Mouse (Mus musculus) midbrain, embryonic 13.5 days (tissue): Measurements from ENCODE around the gene Acoxl. TPM values are rescaled to one million over a fixed set of nuclear protein-coding genes. Genes with fewer than 3 reads are reported as not detected.

Experiments used
- ATAC-seq: fragments of 200-750 bp; cut with Nextera tagmentation; 2 replicates; pipeline ENCODE4 v1.8.0; 2017; ENCODE audit warnings: mild to moderate bottlenecking, moderate TSS enrichment, moderate library complexity
- H3K27ac ChIP-seq: fragments of 300-500 bp; sonication (generic); 2 replicates; pipeline ENCODE4 v1.5.1; 2015; ENCODE audit warnings: inconsistent platforms, mild to moderate bottlenecking, moderate library complexity
- H3K27me3 ChIP-seq: fragments of 300-500 bp; sonication (generic); 2 replicates; pipeline ENCODE4 v1.6.1; 2015; ENCODE audit warnings: mild to moderate bottlenecking, inconsistent platforms
- H3K36me3 ChIP-seq: fragments of 300-500 bp; sonication (generic); 2 replicates; pipeline ENCODE4 v1.6.1; 2015; ENCODE audit warnings: mild to moderate bottlenecking, inconsistent platforms
- H3K4me1 ChIP-seq: fragments of 300-500 bp; sonication (generic); replicated peaks from 2 replicates; pipeline ENCODE4 v1.6.1; 2015; ENCODE audit warnings: inconsistent platforms
- H3K4me2 ChIP-seq: fragments of 300-500 bp; sonication (generic); replicated peaks from 2 replicates; pipeline ENCODE4 v1.6.1; 2015; ENCODE audit warnings: moderate library complexity, mild to moderate bottlenecking, inconsistent platforms
- H3K4me3 ChIP-seq: fragments of 300-500 bp; sonication (generic); replicated peaks from 2 replicates; pipeline ENCODE4 v1.5.1; 2015; ENCODE audit warnings: mild to moderate bottlenecking, inconsistent platforms
- H3K9ac ChIP-seq: fragments of 300-500 bp; sonication (generic); replicated peaks from 2 replicates; pipeline ENCODE4 v1.6.1; 2015; ENCODE audit warnings: mild to moderate bottlenecking, inconsistent platforms
- H3K9me3 ChIP-seq: fragments of 300-500 bp; sonication (generic); 2 replicates; pipeline ENCODE4 v1.6.1; 2016; ENCODE audit warnings: mild to moderate bottlenecking, inconsistent platforms
- WGBS: fragments of 180-500 bp; shearing (Covaris S2); methylation state at CpG from one replicate; pipeline ENCODE4 v1.1.7; 2015; 5-methylcytosine and 5-hydroxymethylcytosine counted together
- polyA plus RNA-seq: library from polyadenylated mRNA; unstranded; fragments of >200 nt; fragmentation: Nextera tagmentation; extraction: Ambion mirVana; gene quantifications from 2 replicates; pipeline ENCODE4 v1.2.1, GENCODE M21; 2015

Gene Acoxl
- polyA plus RNA-seq, 1 experiment from 2014 or later = 0.07 TPM

GRCm38 (mm10) chr2:128140183-128140582 lies 301.5 kb downstream of the Acoxl start:
- peak; percentile 41 for ATAC-seq
- no peak overlapping the region for H3K4me3 ChIP-seq
- no peak overlapping the region for H3K9ac ChIP-seq
- H3K27ac ChIP-seq = peak overlapping the region; percentile 9
- H3K36me3 ChIP-seq = 0 out of 2 replicates have a peak, but pooled peaks cover 3% of the 10 kb centered on the region
- H3K27me3 ChIP-seq = no peaks in the 10 kb centered on the region
- H3K9me3 ChIP-seq = no peaks in the 10 kb centered on the region
- 88% methylated on average over 3 of the region's 3 CpGs for WGBS
- 0 out of 2 replicates have a peak overlapping the region, but pooled peaks have one; percentile 17 for H3K4me2 ChIP-seq
- H3K4me1 ChIP-seq = peaks cover 23% of the 10 kb centered on the region

GRCm38 (mm10) chr2:128143992-128144391 lies 305.3 kb downstream of the Acoxl start:
- Histone ChIP-seq H3K36me3 (peaks cover 15% of the 10 kb centered on the region), H3K27me3 (no peaks in the 10 kb centered on the region), H3K4me3 (no peak overlapping the region)

GRCm38 (mm10) chr2:128145433-128145832 lies 306.8 kb downstream of the Acoxl start:
- H3K4me2 ChIP-seq = no peak overlapping the region
- H3K9me3 ChIP-seq = no peaks in the 10 kb centered on the region
- H3K36me3 ChIP-seq = peaks cover 18% of the 10 kb centered on the region
- no peak overlapping the region for H3K27ac ChIP-seq
- ATAC-seq = no peak
- no peak overlapping the region for H3K9ac ChIP-seq
- no peak overlapping the region for H3K4me3 ChIP-seq
- H3K4me1 ChIP-seq = peaks cover 3% of the 10 kb centered on the region
- 97% methylated on average over 3 of the region's 3 CpGs for WGBS
- no peaks in the 10 kb centered on the region for H3K27me3 ChIP-seq

More at GRCm38 (mm10) chr2:128143992-128144391, 305.3 kb downstream of the Acoxl start:
- Histone ChIP-seq H3K4me1 (peaks cover 17% of the 10 kb centered on the region), H3K9me3 (no peaks in the 10 kb centered on the region), H3K4me2 (no peak overlapping the region), H3K27ac (no peak overlapping the region), H3K9ac (no peak overlapping the region)
- no peak for ATAC-seq

GRCm38 (mm10) chr2:128149596-128149995 lies 310.9 kb downstream of the Acoxl start:
- H3K36me3 ChIP-seq = peaks cover 20% of the 10 kb centered on the region
- no peak overlapping the region for H3K4me2 ChIP-seq
- no peak overlapping the region for H3K4me3 ChIP-seq
- H3K27me3 ChIP-seq = no peaks in the 10 kb centered on the region
- H3K9me3 ChIP-seq = no peaks in the 10 kb centered on the region
- H3K27ac ChIP-seq = no peak overlapping the region
- 96% methylated on average over 5 of the region's 5 CpGs for WGBS
- peaks cover 15% of the 10 kb centered on the region for H3K4me1 ChIP-seq
- no peak for ATAC-seq
- no peak overlapping the region for H3K9ac ChIP-seq

GRCm38 (mm10) chr2:128152211-128152610 lies 313.5 kb downstream of the Acoxl start:
- WGBS = 84% methylated on average over 9 of the region's 9 CpGs
- Histone ChIP-seq H3K36me3 (peaks cover 19% of the 10 kb centered on the region), H3K27ac (no peak overlapping the region), H3K4me2 (no peak overlapping the region), H3K4me1 (peaks cover 31% of the 10 kb centered on the region), H3K4me3 (no peak overlapping the region), H3K9ac (no peak overlapping the region), H3K9me3 (no peaks in the 10 kb centered on the region), H3K27me3 (no peaks in the 10 kb centered on the region)
- no peak for ATAC-seq

- no peak for ATAC-seq
- no peak overlapping the region for H3K4me2 ChIP-seq
- peaks cover 31% of the 10 kb centered on the region for H3K4me1 ChIP-seq
- H3K27me3 ChIP-seq = no peaks in the 10 kb centered on the region
- no peak overlapping the region for H3K9ac ChIP-seq
- no peaks in the 10 kb centered on the region for H3K9me3 ChIP-seq
- peaks cover 12% of the 10 kb centered on the region for H3K36me3 ChIP-seq
- WGBS = 85% methylated on average over 16 of the region's 16 CpGs
- H3K4me3 ChIP-seq = no peak overlapping the region
- H3K27ac ChIP-seq = no peak overlapping the region
Observed at GRCm38 (mm10) chr2:128152845-128153550, 314.3 kb downstream of the Acoxl start.

GRCm38 (mm10) chr2:128153551-128153910 lies 314.9 kb downstream of the Acoxl start:
- H3K9me3 ChIP-seq = no peaks in the 10 kb centered on the region
- H3K27ac ChIP-seq = no peak overlapping the region
- peaks cover 31% of the 10 kb centered on the region for H3K4me1 ChIP-seq
- WGBS = 50% methylated on average over 11 of the region's 11 CpGs
- no peak overlapping the region for H3K9ac ChIP-seq
- no peaks in the 10 kb centered on the region for H3K27me3 ChIP-seq
- no peak overlapping the region for H3K4me2 ChIP-seq
- peaks cover 8% of the 10 kb centered on the region; the same call in 1 of the 2 replicates for H3K36me3 ChIP-seq
- no peak overlapping the region for H3K4me3 ChIP-seq
- ATAC-seq = peak; percentile 43; the same call in 1 of the 2 replicates

- 95% methylated on average over 13 of the region's 13 CpGs for WGBS
- H3K4me1 ChIP-seq = peaks cover 31% of the 10 kb centered on the region
- no peak overlapping the region for H3K4me3 ChIP-seq
- H3K36me3 ChIP-seq = peaks cover 9% of the 10 kb centered on the region; the same call in 1 of the 2 replicates
- no peaks in the 10 kb centered on the region for H3K9me3 ChIP-seq
- H3K27me3 ChIP-seq = no peaks in the 10 kb centered on the region
- ATAC-seq = no peak
- no peak overlapping the region for H3K27ac ChIP-seq
- H3K4me2 ChIP-seq = no peak overlapping the region
- no peak overlapping the region for H3K9ac ChIP-seq
Observed at GRCm38 (mm10) chr2:128155412-128156066, 316.9 kb downstream of the Acoxl start.

- no peaks in the 10 kb centered on the region for H3K9me3 ChIP-seq
- H3K4me1 ChIP-seq = peaks cover 31% of the 10 kb centered on the region
- WGBS = 74% methylated on average over 5 of the region's 5 CpGs
- H3K4me2 ChIP-seq = no peak overlapping the region
- no peak overlapping the region for H3K9ac ChIP-seq
- H3K36me3 ChIP-seq = peaks cover 8% of the 10 kb centered on the region; the same call in 1 of the 2 replicates
- H3K4me3 ChIP-seq = no peak overlapping the region
- no peaks in the 10 kb centered on the region for H3K27me3 ChIP-seq
- no peak overlapping the region for H3K27ac ChIP-seq
- ATAC-seq = peak; percentile 53; the same call in 1 of the 2 replicates
Observed at GRCm38 (mm10) chr2:128156067-128156462, 317.4 kb downstream of the Acoxl start.

GRCm38 (mm10) chr2:128156557-128157412 lies 318.1 kb downstream of the Acoxl start:
- Histone ChIP-seq H3K27me3 (no peaks in the 10 kb centered on the region), H3K36me3 (peaks cover 8% of the 10 kb centered on the region; the same call in 1 of the 2 replicates), H3K9me3 (no peaks in the 10 kb centered on the region), H3K4me1 (peaks cover 31% of the 10 kb centered on the region), H3K27ac (no peak overlapping the region), H3K4me3 (no peak overlapping the region), H3K4me2 (no peak overlapping the region), H3K9ac (no peak overlapping the region)
- no peak for ATAC-seq
- 84% methylated on average over 12 of the region's 12 CpGs for WGBS

GRCm38 (mm10) chr2:128158734-128159410 lies 320.2 kb downstream of the Acoxl start:
- Histone ChIP-seq H3K4me2 (no peak overlapping the region), H3K4me3 (no peak overlapping the region), H3K36me3 (peaks cover 8% of the 10 kb centered on the region; the same call in 1 of the 2 replicates), H3K27ac (no peak overlapping the region), H3K4me1 (peaks cover 17% of the 10 kb centered on the region), H3K9ac (no peak overlapping the region), H3K9me3 (no peaks in the 10 kb centered on the region), H3K27me3 (no peaks in the 10 kb centered on the region)
- ATAC-seq = no peak
- 68% methylated on average over 17 of the region's 17 CpGs for WGBS
